Mouse (Mus musculus) thymus, adult 2 months (tissue): Measurements from ENCODE around the gene Cntnap2.

ENCODE experiments used
- CTCF ChIP-seq: fragments of 200-500 bp; IDR thresholded peaks from 2 replicates; pipeline ENCODE4 v1.5.1; 2012; ENCODE audit warnings: mild to moderate bottlenecking, control low read depth, low read length, moderate library complexity, borderline replicate concordance; ENCODE audit not compliant: control insufficient read depth, poor library complexity, insufficient read depth; ENCODE audit errors: extremely low read depth
- POLR2A ChIP-seq: fragments of 200-500 bp; IDR thresholded peaks from 2 replicates; pipeline ENCODE4 v1.6.1; 2012; ENCODE audit warnings: mild to moderate bottlenecking, low read length, control low read depth, moderate library complexity; ENCODE audit not compliant: control insufficient read depth, poor library complexity, insufficient read depth; ENCODE audit errors: extremely low read depth

DNA sequence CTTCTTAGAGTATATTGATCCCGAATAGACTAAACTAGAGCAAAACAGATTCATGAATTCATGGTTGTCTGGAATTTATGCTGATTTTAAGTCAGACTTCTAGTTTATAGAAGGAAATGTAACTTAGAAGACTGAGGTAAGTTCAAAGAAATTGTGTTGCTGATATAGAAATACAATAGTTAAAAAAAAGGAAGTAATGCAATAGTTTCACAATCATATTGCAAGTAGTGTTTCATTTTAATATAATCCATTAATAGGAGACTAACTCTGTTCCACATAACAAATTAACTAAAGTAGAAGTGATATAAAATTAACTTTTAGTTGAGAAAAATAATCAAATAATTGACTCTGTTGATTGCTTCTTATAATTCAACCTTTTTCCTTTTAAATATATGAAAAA, 169.8 kb downstream of the Cntnap2 start:
- TF ChIP-seq CTCF = no peak
- TF ChIP-seq POLR2A = no peak
